Mouse (Mus musculus) spleen, embryonic (tissue): ENCODE measurements around the gene Gm15446.
"Not testable (repeated sequence)": the region's sequence is repeated elsewhere in the genome, so short reads cannot be mapped to it uniquely, and the experiment has no call there.

ENCODE experiments used
- CTCF ChIA-PET: fragments of 350-600 bp; sonication (Branson Sonifier 250); formaldehyde crosslinking; loops from one replicate; lab custom pipeline; 2022; lab: Charles Lee

Gene Gm15446

DNA sequence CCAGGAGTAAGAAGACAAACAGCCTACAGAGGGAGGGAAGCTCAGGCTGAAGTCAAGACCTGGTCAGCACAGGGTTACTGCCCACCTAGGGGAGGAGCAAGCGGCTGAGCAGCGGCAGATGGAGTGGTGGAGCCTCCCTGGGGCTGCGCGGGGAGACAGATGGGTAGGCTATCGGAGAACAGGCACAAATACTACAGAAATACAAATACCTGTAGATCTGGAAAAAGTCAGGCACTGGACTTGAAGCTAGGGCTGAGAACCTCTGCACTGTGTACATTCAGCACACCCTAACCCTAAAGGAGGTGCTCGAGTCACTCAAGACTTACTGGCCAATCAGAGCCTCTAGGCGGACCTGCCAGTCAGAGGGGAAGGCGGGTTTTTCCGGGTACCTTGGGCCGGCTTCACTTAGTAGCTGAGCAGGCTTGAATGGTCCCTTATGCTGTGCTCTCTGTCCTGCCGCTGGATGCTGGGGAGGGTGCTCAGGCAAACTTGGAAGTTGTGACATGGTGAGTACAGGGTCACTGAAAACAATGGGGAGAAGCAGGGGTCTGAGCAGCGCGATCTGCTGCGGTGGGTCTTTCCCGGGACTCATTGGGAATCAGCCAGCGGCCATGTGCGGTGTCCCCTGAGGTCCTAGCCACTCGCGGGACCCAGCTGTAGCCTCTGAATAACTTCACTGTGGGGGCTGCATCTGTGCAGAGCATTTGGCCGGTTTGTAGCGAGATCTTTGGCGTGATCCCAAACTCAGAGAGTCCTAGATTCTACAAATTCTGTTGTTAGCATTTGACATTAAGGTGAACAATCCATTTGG lies at the start of gene Gm15446:
Gene Gm15446, plus strand, starts transcription at position 140 of the 811 bp plus-strand sequence.
- CTCF ChIA-PET, result not testable (repeated sequence)

DNA sequence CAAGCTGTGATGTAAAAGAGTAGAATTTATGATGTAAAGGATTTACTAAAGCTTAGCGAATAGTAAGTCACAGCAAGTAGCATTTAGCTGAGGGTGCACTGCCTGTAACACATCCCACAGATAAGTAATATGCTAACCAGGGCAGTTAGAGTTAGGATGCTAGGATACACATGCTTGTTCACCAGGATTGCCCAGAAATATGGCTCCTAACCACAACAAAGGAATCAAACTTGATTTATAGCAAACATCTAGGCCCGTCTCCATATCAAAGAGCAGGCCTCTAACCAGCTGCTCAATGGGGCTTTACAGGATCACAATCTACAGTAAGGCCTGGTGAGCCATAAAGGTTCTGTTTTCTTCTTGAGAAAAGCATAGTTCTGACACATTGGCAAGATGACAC lies 929 bp downstream of the Gm15446 start:
- CTCF ChIA-PET, result not testable (repeated sequence)

DNA sequence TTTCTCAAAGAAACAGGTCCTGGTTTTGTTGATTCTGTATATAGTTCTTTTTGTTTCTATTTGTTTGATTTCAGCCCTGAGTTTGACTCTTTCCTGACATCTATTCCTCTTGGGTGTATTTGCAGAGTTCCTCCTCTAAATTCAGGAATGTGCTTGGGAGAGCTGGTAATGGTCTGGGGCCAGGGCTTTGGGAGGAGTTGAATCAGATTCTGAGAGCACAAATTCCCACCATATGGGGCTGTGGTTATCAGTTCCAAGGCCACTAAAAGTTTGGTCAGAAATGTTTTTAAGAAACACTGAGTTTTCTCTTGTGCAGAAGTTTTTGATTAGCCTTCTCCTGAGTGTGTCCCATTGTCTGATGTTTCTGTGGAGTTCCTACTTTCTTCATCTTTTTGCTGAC lies 1.7 kb downstream of the Gm15446 start:
- CTCF ChIA-PET, result no interaction called here

DNA sequence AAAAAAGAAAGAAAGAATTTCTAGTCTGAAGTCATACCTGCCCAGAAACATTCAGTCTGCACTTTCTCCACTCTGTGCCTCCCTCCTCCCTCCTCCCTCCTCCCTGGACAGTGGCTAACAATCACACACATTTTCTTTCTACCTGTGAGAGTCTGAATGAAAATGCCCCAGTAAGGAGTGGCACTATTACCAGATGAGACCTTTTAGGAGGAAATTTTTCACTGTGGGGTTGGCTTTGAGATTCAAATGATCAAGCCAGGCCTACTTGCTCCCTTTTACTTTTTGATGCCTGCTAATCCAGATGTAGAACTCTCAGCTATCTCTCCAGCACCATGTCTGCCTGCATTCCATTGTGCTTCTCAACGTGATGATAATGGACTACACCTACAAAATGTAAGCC lies 27.1 kb downstream of the Gm15446 start:
- CTCF ChIA-PET, result no interaction called here

DNA sequence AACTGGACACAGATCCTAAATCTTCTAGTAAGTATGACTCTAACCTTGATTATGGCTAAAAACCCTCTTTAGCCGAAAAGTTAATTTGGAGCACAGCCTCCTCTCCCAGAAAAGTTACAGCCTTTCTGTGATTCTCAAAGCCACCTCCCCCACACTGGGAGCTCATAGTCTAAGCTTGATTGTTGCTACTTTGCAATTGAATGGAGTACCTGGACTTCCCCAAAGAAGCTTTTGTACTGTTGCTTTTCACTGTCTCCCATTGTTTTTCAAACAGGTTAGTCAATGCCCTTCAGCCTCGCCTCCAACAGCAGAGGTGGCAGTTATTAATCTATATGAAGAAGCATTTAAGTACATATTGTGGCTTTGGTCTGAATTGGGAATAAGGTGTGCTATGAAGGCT lies 57.5 kb downstream of the Gm15446 start:
- CTCF ChIA-PET, result not testable (repeated sequence)
